Mouse (Mus musculus) spleen, postnatal 14 days (tissue): ENCODE measurements around the gene Ttc8.

Experiments
- DNase-seq, 2 experiments: peaks; one replicate each; pipeline ENCODE4 v3.0.0; 2021 to 2022; ENCODE audit warnings: low spot score in 2 of 2

Ttc8 gene

GRCm38 (mm10) chr12:99028665-99029064 lies 108.3 kb downstream of the Ttc8 start:
- no peak for DNase-seq

- DNase-seq, result no peak
These were observed 109.6 kb downstream of the Ttc8 start for GRCm38 (mm10) chr12:99030022-99030421.
